Mouse (Mus musculus) urinary bladder, postnatal 4 days (tissue): ENCODE results near the gene Nudt4.
A peak's percentile ranks its signal among the peaks of the same experiment; 100 is the strongest.

Experiments
- DNase-seq, 2 experiments: peaks; one replicate each; pipeline ENCODE4 v3.0.0; 2021 to 2022; ENCODE audit warnings: low spot score in 2 of 2

Nudt4 gene

DNA sequence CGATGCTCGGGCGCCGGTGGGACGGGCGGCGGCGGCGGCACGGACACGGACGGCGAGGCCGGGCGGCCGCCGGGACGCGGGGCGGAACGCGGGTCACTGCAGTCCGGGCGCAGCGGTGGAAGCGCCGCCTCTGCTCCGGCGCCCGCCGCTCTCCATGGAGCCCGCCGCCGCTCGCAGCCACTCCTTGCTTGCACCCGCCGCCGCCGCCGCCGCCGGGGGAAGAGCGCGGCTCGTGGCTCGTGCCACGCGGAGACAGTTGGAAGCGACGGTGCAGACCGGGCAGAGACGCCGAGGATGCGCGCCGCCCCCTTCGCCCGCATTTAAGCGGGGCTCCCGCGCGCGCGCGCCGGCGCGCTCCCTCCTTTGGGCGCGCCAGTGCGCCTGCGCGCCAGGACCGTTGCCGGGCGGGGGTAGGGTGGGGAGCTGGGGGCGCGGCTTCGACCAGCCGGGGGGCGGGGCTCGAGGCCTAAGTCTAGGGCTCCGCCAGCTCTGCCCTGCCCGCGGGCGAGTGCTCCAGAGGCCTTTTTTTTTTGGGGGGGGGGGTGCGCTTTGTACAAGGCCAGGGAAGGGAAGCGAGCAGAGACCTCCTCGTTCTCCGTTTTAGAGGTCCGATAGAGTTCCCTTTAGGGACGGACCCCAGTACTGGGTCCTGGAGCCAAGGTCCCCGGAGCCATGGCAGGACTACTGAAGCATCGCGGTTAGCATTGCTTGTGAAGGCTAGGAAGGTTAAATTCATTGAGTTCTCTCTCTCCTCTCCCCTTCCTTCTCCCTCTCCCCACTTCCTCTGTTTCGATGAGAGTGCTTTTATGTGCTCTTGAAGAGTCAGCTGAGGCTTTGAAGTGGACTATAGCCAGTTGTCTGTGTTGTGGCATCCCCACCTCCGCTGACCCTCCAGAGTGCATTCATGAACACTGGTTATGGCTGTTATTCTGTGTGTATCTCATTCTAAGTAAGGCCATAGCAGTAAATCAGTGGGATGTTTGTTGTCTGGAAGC lies at the start of gene Nudt4:
Gene Nudt4, minus strand, starts transcription at position 296 of the 995 bp plus-strand sequence.
- peak; percentile 83 to 84 for DNase-seq

- DNase-seq, result no peak
Observed at GRCm38 (mm10) chr10:95611331-95611721, 47.4 kb upstream of the Nudt4 start.

DNA sequence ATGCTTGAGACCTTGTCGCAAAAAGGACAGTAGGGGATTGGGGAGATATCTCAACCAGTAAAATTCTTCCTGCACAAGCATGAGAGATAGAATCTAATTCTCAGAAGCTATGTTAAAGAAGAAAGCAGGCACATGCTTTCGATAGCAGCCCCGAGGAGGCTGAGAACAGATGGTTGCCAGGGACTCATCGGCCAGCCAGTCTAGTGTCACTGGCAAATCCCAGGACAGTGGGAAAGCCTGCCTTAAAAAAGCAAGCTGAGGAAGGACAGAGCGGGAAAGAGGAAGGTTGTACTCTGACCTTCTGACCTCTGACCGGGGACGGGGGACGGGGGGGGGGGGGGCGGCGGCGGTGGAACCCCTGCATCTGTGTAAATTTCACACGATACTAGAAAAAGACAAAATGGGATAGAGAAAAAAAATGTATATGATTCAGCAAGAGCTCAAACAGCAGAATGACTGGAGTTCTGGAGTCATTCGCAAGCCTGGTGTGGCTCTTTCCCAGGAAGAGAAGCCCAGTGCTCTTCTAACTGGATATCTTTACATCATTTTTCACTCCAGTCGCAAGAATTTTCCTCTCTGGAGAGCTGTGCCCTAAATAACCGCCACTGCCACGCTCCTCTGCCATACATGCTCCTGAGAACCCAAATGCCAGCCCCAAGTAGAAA lies 46.9 kb upstream of the Nudt4 start:
- no peak for DNase-seq

DNA sequence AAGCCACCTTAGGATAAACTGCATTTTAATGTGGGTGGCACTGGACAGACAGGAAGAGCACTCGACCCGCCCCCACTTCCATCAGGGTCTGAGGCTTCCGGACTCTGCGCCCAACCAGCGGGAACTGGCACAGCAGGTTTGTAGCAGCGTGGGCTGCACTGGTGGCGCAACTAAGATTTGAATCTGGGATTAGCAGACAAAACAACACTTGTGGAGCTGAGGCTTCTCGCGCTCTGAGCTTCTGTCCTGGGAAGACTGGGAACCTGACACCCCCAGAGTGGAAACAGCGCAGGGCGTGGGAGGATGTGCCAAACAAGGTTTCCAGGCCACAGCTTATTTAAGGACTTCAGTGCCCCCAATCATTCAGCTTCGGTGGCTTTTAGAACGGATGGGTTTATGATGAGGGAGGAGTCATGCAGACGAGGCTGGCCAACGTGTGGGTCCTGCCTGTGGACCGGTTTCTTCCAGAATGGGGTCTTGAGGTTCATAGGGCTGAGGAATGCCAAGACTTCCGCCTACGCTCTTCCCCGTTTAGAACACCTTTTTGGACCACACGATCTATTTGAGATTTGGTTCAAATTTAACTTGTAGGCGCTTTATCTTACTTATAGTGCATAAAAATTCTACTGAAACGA lies 41.1 kb upstream of the Nudt4 start:
- DNase-seq, result peak in 1 of 2 experiments; percentile 26

GRCm38 (mm10) chr10:95600527-95600926 lies 36.6 kb upstream of the Nudt4 start:
- DNase-seq, result no peak

DNA sequence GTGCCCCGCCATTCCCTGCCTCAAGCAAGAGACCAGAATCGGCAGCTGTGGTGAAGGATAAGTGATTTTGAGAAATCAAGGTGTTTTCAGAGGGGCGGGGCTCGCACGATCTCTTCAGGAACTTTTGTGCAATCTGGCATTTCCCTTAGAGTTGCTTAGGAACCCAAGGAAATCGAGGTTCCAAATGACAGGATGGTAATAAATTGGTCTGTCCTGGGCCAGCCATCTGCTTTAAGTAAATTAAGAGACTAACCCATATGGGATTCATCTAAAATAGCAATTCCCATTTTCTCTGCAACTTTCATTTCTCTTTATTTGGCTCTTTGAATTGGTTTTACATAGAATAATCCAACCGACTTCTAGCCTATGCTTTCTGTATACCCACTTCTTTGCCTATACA lies 35.8 kb upstream of the Nudt4 start:
- DNase-seq, result no peak

DNA sequence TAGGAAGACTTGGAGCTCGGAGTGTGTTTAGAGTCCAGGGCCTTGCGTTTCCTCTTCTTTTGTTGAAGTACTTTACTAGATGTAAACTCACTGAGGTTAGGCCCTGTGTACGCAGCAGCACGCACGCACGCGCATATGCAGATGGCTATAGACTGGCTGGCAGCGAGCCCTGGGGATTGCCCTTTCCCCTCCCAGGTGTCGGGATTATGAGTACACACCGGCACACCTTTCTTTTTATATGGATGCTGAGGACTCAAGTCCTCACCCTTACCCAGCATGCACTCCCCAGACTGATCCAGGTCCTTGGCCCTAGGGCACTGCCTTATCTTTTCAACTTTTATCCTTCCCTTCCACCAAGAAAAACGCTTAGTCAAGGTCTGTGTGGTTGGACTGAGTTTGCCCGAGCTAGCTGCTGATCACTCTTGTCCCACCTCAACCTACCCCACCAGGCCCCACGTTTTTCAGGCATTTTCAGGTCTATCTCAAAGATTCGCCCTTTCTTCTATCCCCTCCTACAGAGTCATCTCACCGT lies 34.2 kb upstream of the Nudt4 start:
- no peak for DNase-seq

- DNase-seq, result no peak
Observed at GRCm38 (mm10) chr10:95595852-95596639, 32.1 kb upstream of the Nudt4 start.

GRCm38 (mm10) chr10:95594414-95594813 lies 30.5 kb upstream of the Nudt4 start:
- no peak for DNase-seq

DNA sequence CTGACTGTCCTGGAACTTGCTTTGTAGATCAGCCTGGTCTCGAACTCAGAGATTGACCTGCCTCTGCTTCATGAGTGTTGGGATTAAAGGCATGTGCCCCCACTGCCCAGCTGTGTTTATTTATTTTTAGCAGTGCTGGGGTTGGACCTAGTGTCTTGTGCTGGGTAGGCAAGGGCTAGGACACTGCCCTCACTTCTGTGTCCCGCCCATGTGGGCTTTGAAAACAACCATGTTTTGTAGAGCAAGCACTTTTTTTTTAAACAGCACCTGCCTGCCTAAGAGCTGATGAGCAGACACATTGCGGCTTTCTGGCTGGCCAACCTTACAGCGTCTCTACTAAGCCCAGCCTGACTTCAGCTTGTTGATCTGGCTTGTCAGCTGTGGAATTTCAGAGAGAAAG lies 27.3 kb upstream of the Nudt4 start:
- DNase-seq, result no peak

- DNase-seq, result no peak
Observed at GRCm38 (mm10) chr10:95590196-95590595, 26.2 kb upstream of the Nudt4 start.

- DNase-seq, result no peak
Observed at GRCm38 (mm10) chr10:95589196-95589595, 25.2 kb upstream of the Nudt4 start.

GRCm38 (mm10) chr10:95587509-95588220 lies 23.7 kb upstream of the Nudt4 start:
- DNase-seq, result no peak

DNA sequence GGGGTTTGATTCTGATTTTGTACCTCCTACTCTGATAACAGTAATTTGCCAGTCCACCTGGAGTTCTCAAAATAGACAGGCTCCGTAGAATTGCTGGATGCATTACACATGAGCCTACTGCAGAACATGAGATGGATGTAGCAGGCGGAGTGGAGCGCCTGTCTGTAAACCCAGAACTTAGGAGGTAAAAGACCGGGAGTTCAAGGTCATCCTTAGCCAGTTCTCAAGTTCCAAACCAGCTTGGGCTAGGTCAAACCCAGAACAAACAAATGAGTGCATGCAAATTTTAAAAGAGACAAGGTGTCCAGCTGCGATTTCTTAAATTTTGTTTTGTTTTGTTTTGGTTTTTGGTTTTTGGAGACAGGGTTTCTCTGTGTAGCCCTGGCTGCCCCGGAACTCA lies 21.6 kb upstream of the Nudt4 start:
- DNase-seq, result no peak

- no peak for DNase-seq
Observed at GRCm38 (mm10) chr10:95577567-95577950, 13.6 kb upstream of the Nudt4 start.

DNA sequence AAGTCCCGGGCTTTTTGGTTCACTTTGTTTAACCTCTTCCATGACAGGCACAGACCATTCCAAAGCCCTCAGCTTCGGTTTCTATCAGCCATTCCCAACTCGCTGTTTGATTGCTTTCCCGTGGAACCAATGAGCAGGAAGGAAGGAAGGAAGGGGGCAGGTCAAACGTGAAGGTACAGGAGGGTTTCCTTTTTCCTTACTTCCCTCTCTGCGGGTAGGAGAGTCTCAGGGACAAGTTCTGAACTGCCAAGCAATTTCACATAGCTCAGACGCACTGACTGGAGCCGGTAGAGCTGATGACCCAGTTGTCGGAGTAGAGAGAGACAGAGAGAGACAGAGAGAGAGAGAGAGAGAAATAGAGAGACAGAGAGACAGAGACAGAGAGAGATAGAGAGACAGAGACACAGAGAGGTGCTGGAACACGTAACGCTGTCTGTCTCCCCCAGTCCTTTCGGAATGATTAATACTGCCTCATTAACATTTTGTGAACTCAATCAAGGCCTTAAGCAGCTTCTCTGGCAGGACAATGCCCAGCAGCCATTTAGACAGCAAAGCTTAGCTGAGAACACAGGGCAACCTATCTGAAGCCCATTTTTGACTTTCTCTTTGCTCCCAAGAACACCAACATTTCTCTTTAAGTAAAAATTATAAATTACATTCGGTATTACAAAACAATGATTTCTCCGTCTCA lies 13.1 kb upstream of the Nudt4 start:
- no peak for DNase-seq

DNA sequence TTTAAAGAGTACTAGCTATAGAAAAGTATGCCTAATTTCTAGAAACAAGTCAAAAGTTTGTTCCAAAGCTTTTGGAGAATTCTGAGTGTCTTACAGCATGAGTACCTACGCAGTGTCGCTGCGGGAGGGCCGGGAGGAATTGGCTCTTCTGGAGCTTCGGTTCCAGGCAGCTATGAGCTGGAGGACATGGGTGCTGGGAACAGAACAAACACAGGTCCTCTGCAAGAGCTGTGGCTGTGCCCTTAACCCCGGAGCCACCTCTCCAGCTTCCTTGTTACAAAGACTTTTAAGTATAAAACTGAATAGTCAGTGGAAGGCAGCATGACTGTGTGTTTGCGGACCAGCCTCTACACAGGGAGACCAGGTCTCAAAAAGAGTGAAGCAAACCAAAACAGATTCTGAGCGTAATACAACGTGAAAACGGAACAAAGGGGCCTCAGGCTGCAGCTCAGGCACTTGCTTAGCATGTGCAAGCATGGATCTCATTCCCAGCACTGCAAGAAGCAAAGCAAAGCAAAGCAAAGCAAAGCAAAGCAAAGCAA lies 12.0 kb upstream of the Nudt4 start:
- no peak for DNase-seq

GRCm38 (mm10) chr10:95574994-95575393 lies 11.0 kb upstream of the Nudt4 start:
- no peak for DNase-seq

- DNase-seq, result no peak
Observed at GRCm38 (mm10) chr10:95569441-95569840, 5.5 kb upstream of the Nudt4 start.

DNA sequence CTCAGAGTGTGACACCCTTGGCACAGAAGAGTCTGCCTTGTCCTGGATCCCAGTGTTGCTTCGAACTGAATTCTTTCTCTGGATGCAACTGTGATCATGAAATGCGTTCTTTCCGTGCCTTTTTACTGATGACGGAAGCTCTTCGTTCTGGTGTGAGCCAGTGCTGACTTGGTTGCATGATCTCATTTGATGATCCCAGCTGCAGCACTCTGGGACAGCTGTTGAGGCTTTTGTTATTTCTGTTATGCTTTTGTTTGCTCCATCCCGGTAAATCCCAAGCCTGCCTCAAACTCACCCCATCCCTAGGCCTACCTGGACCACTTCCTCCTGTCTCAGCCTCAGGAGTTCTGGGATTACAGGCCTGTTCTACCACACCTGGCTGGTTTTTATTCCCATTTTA lies 4.1 kb upstream of the Nudt4 start:
- DNase-seq, result no peak
